Mouse (Mus musculus): ENCODE measurements around the gene Cd7. TPM values are rescaled to one million over a fixed set of nuclear protein-coding genes. Genes with fewer than 3 reads are reported as not detected.

Gene Cd7
- polyA plus RNA-seq, 1 experiment: 3.6 TPM

- Histone ChIP-seq H3K4me3 (replicated peaks; ENCODE audit: control insufficient read depth, low read depth, low read length) (no peak overlapping the region), H3K27ac (ENCODE audit: control insufficient read depth, insufficient read depth, low read depth, low read length, poor library complexity) (no peak overlapping the region), H3K4me1 (ENCODE audit: control insufficient read depth, insufficient read depth, low read length) (peaks cover 1% of the 10 kb centered on the region; the same call in 1 of the 2 replicates)
- TF ChIP-seq POLR2A (IDR thresholded peaks at IDR 0.05; ENCODE audit: borderline replicate concordance, control insufficient read depth, low read depth, low read length) (no peak), CTCF (IDR thresholded peaks at IDR 0.05; ENCODE audit: control insufficient read depth, insufficient read depth, low read length) (no peak)
- WGBS: 74% methylated on average over 3 of the region's 3 CpGs
Measured at GRCm38 (mm10) chr11:120987608-120988007, 51.6 kb downstream of the Cd7 start.

Other genes starting within 250 kb of the Cd7 start
- 24.2 and 57.6 TPM in 2 replicates for gene Dus1l, start 243.0 kb downstream of the Cd7 start, polyA plus RNA-seq (2011; ENCODE audit: insufficient read depth, insufficient read length, low replicate concordance, missing spikeins)
- gene Fasn, start 214.9 kb downstream of the Cd7 start, polyA plus RNA-seq (2011; ENCODE audit: insufficient read depth, insufficient read length, low replicate concordance, missing spikeins): 6.1 and 16.1 TPM in 2 replicates
- gene Ccdc57, start 106.5 kb downstream of the Cd7 start, polyA plus RNA-seq (2011; ENCODE audit: insufficient read depth, insufficient read length, low replicate concordance, missing spikeins): 2.7 and 14.6 TPM in 2 replicates
- 14.3 and 50.1 TPM in 2 replicates for gene Slc16a3, start 90.9 kb downstream of the Cd7 start, polyA plus RNA-seq (2011; ENCODE audit: insufficient read depth, insufficient read length, low replicate concordance, missing spikeins)
- gene Csnk1d, start 48.1 kb downstream of the Cd7 start, polyA plus RNA-seq (2011; ENCODE audit: insufficient read depth, insufficient read length, low replicate concordance, missing spikeins): 35.6 and 58.3 TPM in 2 replicates
- gene Sectm1b, start 24.2 kb upstream of the Cd7 start, polyA plus RNA-seq (2011; ENCODE audit: insufficient read depth, insufficient read length, low replicate concordance, missing spikeins): not detected in 2 replicates
- gene Sectm1a, start 41.8 kb upstream of the Cd7 start, polyA plus RNA-seq (2011; ENCODE audit: insufficient read depth, insufficient read length, low replicate concordance, missing spikeins): not detected in 2 replicates
- not detected in 2 replicates for gene Tex19.2, start 79.3 kb upstream of the Cd7 start, polyA plus RNA-seq (2011; ENCODE audit: insufficient read depth, insufficient read length, low replicate concordance, missing spikeins)
- 6.6 TPM in 1 of 2 replicates, not detected in the other for gene Tex19.1, start 106.7 kb upstream of the Cd7 start, polyA plus RNA-seq (2011; ENCODE audit: insufficient read depth, insufficient read length, low replicate concordance, missing spikeins)
- not detected in 2 replicates for gene Uts2r, start 120.9 kb upstream of the Cd7 start, polyA plus RNA-seq (2011; ENCODE audit: insufficient read depth, insufficient read length, low replicate concordance, missing spikeins)
- 5.0 and 11.8 TPM in 2 replicates for gene Hexdc, start 165.0 kb upstream of the Cd7 start, polyA plus RNA-seq (2011; ENCODE audit: insufficient read depth, insufficient read length, low replicate concordance, missing spikeins)
- 5.5 and 7.4 TPM in 2 replicates for gene Ogfod3, start 165.3 kb upstream of the Cd7 start, polyA plus RNA-seq (2011; ENCODE audit: insufficient read depth, insufficient read length, low replicate concordance, missing spikeins)
- 27.8 and 54.0 TPM in 2 replicates for gene Cybc1, start 189.9 kb upstream of the Cd7 start, polyA plus RNA-seq (2011; ENCODE audit: insufficient read depth, insufficient read length, low replicate concordance, missing spikeins)
- gene Narf, start 197.8 kb upstream of the Cd7 start, polyA plus RNA-seq (2011; ENCODE audit: insufficient read depth, insufficient read length, low replicate concordance, missing spikeins): 30.0 and 41.2 TPM in 2 replicates
- gene Foxk2, start 220.6 kb upstream of the Cd7 start, polyA plus RNA-seq (2011; ENCODE audit: insufficient read depth, insufficient read length, low replicate concordance, missing spikeins): 11.7 and 24.6 TPM in 2 replicates

Measured in bone marrow, adult 2 months (tissue).